Mouse (Mus musculus): ENCODE results near the gene Hist1h2ag.

Gene Hist1h2ag

DNA sequence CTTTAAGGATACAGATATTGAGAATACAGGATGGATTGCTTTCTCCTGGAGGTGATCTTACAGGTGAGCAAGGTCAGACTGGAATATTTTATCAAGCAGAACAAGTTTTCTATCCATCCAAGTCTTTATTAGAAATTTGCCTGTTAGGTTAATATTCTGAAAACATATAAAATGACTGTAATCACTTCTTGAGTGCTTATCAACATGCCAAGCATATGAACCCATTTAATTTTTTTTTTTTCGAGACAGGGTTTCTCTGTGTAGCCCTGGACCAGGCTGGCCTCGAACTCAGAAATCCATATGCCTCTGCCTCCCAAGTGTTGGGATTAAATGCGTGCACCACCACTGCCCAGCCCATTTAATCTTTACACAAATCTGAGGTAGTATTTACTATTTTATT is 5.8 kb downstream of the Hist1h2ag start:
- DNase-seq (ENCODE audit: low spot score), result no peak

DNA sequence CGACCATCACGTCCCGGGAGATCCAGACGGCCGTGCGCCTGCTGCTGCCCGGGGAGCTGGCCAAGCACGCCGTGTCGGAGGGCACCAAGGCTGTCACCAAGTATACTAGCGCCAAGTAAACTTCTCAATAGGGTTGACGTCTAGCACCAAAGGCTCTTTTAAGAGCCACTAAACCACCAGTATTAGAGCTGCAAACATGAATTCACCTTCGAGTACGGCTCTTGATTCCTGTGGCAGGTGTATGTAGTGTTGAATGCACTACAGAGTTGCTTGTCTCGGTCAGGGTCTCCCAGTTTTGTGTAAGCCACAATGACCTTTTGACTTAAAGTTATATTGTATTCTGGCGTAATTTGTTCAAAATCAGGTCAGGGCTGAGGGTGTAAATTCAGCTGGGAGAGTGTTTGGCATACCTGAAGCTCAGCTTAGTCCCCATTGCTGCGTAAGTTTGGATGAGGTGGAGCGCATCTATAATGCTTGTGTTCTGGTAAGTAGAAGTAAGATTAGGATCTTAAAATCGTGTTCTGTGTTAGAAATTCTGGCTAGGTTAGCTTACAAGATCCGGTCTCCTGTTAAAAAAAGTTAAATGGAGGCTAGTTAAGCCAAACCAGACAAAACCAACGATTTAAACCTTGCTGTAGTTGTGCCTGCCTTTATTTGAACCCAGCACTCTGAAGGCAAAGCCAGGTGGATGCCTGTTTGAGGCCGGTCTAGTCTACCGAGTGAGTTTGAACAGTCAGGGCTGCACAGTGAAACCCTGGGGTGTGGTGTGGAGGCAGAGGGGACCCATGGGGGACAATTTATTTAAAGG is 6.4 kb downstream of the Hist1h2ag start:
- peak; percentile 65 for DNase-seq (ENCODE audit: low spot score)

DNA sequence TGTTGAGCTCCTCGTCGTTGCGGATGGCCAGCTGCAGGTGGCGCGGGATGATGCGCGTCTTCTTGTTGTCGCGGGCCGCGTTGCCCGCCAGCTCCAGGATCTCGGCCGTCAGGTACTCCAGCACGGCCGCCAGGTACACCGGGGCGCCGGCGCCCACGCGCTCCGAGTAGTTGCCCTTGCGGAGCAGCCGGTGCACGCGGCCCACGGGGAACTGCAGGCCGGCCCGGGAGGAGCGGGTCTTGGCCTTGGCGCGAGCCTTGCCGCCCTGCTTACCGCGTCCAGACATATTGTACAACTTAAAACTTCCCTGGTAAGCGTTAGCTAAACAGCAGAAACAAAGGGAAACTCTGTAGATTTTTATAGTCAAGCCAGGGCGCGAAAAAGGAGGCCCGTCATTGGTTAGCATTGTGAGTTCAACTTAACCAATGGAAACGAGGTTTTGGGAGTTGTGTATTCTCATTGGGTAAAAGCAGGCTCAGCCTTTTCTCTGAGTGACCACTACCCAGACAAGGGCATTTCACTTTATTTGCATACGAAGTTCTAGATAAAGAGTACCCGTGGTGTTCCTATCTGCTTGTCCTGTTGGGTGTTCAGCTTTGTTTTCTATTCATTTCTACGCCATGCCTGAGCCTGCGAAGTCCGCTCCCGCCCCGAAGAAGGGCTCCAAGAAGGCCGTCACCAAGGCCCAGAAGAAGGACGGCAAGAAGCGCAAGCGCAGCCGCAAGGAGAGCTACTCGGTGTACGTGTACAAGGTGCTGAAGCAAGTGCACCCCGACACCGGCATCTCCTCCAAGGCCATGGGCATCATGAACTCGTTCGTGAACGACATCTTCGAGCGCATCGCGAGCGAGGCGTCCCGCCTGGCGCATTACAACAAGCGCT is 7.2 kb downstream of the Hist1h2ag start, which contains the start of the genes Hist1h2ah and Hist1h2bk:
Gene Hist1h2ah (minus strand): TSS at position 302 of the 882 bp plus-strand sequence.
Gene Hist1h2bk (plus strand): TSS at position 604 of the 882 bp plus-strand sequence.
- peak; percentile 93 for DNase-seq (ENCODE audit: low spot score)

DNA sequence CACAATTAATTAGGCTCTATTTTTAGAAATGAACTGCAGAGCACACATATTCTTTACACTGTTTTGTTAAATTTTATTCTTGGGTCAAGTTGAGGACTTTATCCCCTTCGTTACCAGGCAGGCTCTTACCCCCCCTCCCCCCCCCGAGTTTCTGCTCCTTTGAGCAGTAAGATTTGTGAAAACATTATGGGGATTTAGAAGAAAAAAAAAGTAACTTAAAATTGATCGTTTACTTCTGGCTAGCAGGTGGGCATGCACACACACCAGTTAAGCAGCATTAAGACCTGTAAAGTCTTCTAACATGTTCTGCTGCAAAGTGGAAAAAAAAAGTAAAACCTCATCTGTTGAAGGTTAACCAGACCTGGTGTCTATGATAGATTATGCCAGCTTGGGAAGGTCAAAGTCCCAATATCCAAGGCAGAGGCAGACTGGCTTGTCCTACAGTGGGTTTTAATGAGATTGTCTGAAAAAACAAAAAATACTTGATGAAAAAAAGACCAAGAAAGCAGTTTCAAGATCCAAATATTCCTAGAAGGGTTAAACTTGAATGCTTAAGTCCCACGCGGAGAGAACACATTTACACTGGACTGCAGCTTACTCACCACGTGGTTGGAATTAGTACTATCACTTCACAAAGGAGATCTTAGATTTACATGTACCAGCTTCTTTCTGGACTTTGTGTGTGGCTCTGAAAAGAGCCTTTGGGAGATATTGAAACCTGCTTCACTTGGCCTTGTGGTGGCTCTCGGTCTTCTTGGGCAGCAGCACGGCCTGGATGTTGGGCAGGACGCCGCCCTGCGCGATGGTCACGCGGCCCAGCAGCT is 8.1 kb downstream of the Hist1h2ag start:
- DNase-seq (ENCODE audit: low spot score), result no peak

DNA sequence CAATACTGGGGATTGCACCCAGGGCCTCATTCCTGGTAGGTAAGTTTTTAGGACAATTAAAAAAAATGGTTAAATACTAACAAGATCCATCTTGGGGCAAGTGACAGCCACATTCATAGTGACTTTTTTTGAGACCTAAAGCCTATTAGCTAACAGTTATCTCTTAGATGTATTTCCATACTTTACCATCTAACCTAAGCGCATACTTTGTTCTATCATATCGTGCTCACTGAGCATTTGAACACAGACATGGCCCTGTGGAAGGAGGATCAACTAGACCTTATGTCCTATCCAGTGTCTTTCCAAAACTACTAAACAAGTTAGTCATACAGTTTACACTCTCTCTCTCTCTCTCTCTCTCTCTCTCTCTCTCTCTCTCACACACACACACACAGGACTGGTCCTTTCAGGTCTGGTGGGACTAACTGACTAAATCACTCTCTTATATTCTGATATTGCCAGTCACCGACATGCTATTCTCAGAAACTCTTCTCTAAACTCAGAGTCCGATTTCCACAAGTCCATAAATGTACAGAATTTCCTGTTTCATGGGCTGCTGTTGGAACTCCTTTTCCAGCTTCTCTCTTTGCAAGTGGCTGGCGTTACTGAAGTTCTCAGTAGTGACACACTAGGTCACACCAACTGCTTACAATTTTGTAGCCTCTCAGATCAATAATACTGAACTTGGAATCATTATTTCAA is 8.9 kb downstream of the Hist1h2ag start:
- DNase-seq (ENCODE audit: low spot score), result no peak

DNA sequence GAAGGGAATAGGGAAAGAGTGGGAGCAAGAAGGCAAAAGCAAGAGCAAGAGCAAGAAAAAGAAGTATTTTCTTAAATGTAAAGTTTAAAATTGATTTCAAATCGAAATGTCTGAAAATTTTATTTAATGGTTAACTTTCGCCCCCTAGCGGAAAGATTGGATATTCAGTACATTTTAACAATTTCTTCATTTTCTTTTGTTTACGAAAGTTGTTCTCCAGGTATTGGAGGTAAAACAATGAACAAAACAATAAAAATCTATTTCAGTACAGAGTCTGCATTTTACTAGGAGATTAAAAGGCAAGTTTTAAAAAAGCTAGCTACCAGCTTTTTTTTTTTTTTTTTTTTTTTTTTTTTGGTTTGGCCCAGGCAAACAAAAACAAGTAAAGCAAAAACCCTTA is 12.3 kb downstream of the Hist1h2ag start:
- DNase-seq (ENCODE audit: low spot score), result no peak

DNA sequence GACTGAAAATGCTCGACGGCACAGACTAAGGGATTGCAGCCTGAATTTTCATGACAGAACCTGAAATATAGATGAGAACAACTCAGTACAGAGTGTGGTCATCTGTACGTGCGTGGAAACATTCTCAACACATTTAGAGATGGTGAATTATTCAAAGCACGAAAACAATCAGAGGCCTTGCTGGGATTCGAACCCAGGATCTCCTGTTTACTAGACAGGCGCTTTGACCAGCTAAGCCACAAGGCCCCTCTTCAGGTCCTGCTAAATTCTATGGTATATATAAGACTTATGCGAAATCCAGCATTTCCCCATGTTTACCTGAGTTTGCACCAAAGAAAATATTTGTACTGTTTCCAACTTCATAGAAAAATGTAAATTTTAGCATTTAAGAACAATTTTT is 12.8 kb downstream of the Hist1h2ag start:
- DNase-seq (ENCODE audit: low spot score), result no peak

DNA sequence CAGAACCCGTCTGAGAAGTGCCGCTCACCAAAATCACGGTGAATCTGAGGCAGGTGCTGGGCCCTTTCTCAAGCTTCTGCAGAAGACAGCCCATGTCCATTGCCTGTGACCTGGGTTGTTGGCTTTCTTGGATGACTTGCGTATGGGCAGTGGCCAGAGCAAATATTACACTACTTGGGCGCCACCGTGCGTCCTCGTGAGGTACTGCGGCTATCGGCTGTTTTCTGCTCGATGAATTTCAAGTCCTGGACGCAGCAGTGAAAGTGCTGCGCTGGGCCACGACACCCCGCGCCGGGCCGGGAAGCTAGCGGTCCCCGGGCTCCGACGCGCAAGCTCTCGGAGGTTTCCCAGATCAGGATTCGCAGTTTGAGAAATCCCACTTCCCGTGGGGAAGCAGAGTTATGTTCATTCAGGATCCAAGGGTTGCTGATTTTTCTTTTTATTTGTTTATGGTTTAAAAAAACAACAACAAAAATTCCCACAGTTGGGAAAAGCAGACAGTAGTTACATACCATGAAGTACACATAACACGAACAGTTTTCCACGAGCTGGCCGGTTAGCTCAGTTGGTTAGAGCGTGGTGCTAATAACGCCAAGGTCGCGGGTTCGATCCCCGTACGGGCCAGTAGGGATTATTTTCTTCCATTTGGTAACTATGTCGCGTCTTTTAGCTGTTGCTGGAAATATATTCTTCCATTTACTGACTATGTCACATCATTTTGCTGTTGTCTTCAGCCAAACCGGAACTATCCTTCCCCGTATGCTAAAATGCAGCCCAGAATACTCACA is 13.9 kb downstream of the Hist1h2ag start:
- DNase-seq (ENCODE audit: low spot score), result peak; percentile 91

DNA sequence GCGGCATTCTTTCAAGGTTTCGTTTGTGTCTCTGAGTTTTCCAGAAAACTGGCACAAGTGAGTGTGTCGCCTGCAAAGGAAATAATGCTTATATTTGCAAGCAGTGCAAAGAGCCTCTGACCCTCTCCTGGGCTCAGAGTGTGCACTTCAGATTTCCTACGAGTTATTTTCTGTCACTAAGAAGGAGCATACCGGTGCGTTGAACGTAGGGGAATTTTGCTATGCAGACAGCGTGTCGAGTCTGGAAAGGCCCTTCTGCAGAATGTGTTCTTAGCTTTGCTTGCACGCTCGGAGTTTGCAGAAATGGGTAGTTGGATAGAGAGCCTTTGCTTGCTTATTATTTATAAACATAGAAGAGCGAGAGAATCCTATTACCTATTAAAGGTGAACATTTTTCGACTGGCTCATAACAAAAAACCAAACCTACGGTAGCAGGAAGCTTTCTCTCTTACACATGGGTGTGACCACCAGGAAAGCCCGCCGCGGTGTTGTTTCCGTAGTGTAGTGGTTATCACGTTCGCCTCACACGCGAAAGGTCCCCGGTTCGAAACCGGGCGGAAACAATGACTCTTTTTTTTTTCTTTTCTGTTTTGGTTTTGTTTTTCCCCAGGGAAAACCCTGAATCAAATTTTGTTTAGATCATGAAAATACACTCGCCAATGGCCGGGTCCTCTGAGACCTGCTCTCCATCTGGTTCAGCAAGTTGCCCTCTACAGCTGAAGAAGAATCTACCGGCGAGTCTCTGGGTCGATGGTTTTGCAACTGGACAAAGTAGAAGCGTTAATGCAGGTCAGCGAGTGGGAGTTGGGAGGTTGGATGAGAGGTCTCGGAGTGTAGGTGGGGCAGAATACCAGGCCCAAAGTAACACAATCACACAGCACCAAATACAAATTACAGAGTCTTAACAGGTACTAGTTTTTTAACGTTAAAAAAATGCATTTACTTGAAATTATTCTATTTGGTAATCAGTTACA is 16.4 kb downstream of the Hist1h2ag start:
- DNase-seq (ENCODE audit: low spot score), result peak; percentile 75

DNA sequence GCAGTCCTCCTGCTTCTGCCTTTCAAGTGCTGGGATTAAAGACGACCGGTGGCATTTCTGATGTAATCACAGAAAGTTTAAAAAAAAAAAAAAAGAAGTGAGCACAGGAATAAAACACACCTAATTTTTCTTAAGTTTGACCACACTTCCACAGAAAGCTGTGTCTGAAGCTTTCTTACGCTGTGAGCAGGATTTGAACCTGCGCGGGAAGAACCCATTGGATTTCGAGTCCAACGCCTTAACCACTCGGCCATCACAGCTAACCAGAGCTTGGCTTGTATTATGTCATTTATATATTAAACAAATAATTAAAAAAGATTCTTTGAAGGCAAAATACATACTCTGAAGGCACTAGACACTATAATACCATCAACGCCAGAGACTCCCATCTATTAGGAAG is 20.5 kb downstream of the Hist1h2ag start:
- peak; percentile 75 for DNase-seq (ENCODE audit: low spot score)

DNA sequence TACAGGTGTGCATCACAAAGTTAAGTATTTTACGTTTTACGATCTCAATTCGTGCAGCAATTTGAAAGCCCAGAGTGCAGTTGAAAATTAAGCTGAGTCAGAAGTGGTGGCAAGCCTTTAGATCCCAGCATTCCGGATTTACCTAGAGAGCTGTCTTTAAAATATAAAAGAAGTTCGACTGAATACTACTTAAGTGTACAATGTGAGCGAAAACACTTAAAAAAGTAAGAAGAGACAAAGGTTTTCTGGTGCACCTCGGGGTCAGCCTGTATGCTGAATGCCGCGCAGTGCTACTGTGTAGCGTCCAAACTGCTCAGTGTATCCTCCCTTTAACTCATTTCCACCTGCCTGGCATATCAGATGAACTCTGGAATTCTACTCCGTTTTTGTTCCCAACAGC is 21.2 kb downstream of the Hist1h2ag start:
- peak; percentile 71 for DNase-seq (ENCODE audit: low spot score)

DNA sequence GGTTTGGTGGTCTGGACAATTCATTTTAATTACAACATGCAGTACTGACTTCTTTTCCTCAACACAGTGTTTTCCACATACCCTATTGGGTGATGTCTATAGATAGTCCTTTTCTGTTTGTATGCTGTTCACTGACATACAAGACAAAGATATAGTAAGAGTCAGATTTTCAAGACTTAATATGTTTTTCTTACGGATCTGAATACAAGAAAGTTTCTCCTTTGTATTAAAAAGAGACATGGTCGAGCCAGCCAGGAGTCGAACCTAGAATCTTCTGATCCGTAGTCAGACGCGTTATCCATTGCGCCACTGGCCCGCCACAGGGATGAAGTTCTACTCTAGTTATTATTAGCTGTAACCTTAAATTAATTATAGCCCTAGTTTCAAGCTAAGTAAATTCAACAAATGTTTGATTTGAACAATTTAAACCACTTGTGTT is 21.8 kb downstream of the Hist1h2ag start:
- peak; percentile 51 for DNase-seq (ENCODE audit: low spot score)

DNA sequence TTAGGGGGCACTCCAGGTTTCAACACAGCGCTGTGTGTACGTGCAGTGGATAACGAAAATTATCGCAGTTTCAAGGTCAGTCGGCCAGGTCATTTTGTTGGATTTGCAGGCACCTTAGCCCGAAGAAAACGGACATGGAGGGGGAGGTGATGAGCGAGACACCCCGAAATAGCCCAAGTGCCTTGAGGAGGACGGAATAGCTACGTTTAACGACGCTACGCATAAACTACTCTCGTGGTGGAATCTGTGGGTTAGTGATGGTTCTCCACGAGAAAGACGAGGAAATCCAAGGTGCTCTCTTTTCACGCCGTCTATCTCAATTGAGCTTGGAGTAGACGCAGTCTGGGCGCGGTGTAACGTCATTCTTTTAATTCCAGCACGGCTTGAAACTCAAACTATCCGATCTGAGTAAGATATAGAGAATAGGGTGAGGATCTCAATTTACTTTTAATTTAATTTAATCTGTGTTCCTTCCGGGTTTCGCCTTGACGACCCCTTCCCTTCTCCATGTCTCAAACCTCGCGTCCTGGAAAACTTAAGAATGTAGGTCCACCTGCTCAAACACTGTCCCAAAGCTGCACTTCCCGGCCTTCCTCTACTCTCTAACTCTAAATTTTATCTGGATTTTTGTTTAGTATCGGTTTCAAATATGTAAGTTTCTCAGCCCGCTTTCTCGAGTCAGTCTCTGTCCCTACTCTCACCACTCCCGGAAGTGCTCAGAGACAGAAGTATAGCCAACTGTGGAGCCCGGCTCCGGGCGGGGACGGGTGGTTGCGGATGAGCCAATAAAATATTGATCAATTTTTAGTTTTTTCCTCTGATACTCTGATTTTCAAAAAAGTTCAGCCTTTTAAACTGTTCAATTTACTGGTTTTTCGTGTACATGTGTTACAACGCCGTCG is 22.6 kb downstream of the Hist1h2ag start:
- DNase-seq (ENCODE audit: low spot score), result no peak

DNA sequence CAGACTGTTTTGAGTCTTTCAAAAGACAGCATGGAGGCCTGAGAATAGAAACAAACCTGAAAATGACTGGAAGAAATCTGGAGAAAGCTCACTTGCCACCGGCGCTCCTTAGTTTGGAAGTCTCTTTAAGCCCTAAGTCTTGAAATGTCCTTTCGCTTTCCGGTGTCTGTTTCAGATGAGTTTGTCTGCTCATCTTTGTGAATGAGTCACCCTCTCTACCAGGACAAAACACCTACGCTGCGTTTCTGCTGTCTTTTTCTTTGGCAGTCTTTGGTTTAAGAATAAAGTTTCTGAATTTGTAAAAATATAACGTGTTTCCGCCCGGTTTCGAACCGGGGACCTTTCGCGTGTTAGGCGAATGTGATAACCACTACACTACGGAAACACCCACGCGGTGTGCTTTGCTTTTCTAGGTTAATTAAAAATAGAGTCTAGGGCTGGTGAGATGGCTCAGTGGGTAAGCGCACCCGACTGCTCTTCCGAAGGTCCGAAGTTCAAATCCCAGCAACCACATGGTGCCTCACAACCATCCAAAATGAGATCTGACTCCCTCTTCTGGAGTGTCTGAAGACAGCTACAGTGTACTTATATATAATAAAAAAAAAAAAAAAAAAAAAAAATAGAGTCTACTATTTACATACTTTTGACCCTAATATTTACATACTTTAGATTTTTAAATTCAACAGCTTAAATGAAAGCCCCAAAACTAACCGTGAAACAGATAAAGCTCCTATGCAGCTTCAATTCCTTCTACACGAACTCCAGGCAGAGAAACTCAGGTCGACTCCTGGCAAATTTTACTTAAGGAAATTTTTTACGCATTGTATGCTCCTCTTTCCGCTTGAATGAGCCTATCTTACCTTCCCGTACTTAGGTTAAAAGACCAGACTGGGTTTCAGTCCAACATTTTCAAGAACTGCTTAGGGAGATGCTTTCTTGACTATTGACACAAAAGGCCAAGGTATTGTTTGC is 27.0 kb downstream of the Hist1h2ag start:
- peak; percentile 62 for DNase-seq (ENCODE audit: low spot score)

DNA sequence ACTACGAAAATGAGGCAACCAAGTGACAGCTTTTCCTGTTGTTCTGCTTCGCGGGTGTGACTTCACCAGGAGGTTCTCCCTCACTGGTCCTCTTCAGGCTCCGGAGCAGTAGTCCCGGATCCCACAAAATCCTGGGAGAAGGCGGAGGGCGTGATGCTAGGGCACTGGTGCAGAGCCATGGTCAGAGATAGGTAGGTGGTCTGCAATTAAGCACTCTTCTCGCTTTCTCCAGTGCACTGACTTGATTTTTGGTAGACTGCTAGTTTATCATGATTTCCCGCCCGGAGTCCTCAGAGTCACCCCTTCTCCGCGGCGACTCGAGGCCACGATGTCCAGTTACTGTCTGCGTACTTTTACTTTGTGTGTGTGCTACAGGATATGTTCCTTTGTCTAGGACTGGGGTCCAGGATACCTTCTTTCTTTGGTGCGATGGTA is 28.3 kb downstream of the Hist1h2ag start:
- DNase-seq (ENCODE audit: low spot score), result no peak

DNA sequence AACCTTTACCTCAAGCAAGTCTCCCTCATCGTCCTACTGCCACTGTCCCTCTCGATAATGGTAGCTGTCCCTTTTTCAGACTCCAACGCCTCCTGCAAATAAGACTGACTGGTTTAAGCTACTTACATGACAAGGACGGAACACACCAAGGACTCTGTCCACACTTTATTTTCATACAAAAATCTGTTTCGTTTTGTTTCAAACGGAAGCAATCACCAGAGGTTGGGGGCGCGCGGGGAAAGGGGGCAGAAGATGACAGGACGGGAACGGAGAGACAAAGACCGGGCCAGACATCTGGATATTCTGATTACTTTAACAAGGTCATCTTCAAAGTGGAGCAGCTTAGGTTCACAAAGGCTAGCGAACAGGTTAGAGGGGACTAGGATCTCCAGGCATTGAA is 29.0 kb downstream of the Hist1h2ag start:
- no peak for DNase-seq (ENCODE audit: low spot score)

DNA sequence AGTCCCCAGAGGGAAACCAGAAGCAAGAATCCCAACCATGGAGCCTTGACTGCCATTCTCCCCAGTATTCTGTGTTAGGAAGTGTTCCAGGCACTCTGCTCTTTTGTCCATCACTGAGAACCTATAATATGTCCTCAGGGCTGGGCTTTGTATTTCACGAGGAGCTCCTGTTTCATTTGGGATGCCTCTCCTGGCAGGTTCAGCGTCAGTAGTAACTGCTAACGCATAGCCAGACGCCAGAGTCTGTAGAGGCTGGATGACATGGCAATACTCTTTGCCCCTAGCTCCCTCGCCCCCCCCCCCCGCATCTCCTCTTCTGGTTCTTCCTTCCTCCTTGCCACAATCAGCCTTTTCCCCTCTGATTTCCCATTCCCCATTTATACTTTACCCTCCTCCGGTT is 33.1 kb downstream of the Hist1h2ag start, which contains the start of gene Prss16:
Gene Prss16 (minus strand): TSS at position 101 of the 400 bp plus-strand sequence.
- DNase-seq (ENCODE audit: low spot score), result no peak

All from testis, postnatal 14 days (tissue).